Mouse (Mus musculus) liver, embryonic 14.5 days (tissue): Measurements from ENCODE around the gene Enah. TPM values are rescaled to one million over a fixed set of nuclear protein-coding genes. Genes with fewer than 3 reads are reported as not detected.

Experiments
- ATAC-seq: fragments of 200-750 bp; cut with Nextera tagmentation; 2 replicates; pipeline ENCODE4 v1.8.0; 2017; ENCODE audit warnings: moderate number of reproducible peaks, mild to moderate bottlenecking, moderate library complexity; ENCODE audit not compliant: insufficient read depth
- DNase-seq, 3 experiments: peaks; one replicate each; pipeline ENCODE4 v3.0.0-alpha.2; 2012 to 2013; ENCODE audit warnings: low read depth in 3 of 3, low spot score in 3 of 3
- H3K27ac ChIP-seq: fragments of 300-500 bp; sonication (generic); 2 replicates; pipeline ENCODE4 v1.5.1; 2014; ENCODE audit warnings: moderate library complexity, mild to moderate bottlenecking, control low read depth, inconsistent platforms
- H3K27me3 ChIP-seq: fragments of 300-500 bp; sonication (generic); 2 replicates; pipeline ENCODE4 v1.6.1; 2014; ENCODE audit warnings: mild to moderate bottlenecking, low read length, moderate library complexity; ENCODE audit not compliant: control insufficient read depth, insufficient read depth
- H3K36me3 ChIP-seq: fragments of 300-500 bp; sonication (generic); replicated peaks from 2 replicates; pipeline ENCODE4 v1.6.1; 2014; ENCODE audit warnings: low read depth; ENCODE audit not compliant: control insufficient read depth, insufficient read depth
- H3K4me1 ChIP-seq, 2 experiments: fragments of 200-500 bp in 1 of 2; fragments of 300-500 bp in 1 of 2; sonication (generic) in 1 of 2; replicated peaks; 2 replicates each; pipeline ENCODE4 v1.6.1; 2012 to 2014; ENCODE audit warnings: antibody characterized with exemption in 1 of 2, inconsistent platforms in 1 of 2, low read length in 1 of 2; ENCODE audit not compliant: control insufficient read depth in 2 of 2, insufficient read depth in 2 of 2
- H3K4me2 ChIP-seq: fragments of 300-500 bp; sonication (generic); 2 replicates; pipeline ENCODE4 v1.6.1; 2014; ENCODE audit warnings: low read depth, mild to moderate bottlenecking, control low read depth, moderate library complexity
- H3K4me3 ChIP-seq, 2 experiments: fragments of 200-500 bp in 1 of 2; fragments of 300-500 bp in 1 of 2; sonication (generic) in 1 of 2; 2 replicates each; pipeline ENCODE4 v1.5.1; 2012 to 2014; ENCODE audit warnings: low read depth in 2 of 2, low read length in 2 of 2, mild to moderate bottlenecking in 2 of 2, control low read depth in 1 of 2, inconsistent platforms in 1 of 2, moderate library complexity in 1 of 2; ENCODE audit not compliant: insufficient read depth in 1 of 2
- H3K9ac ChIP-seq: fragments of 300-500 bp; sonication (generic); replicated peaks from 2 replicates; pipeline ENCODE4 v1.6.1; 2014; ENCODE audit warnings: mild to moderate bottlenecking, control low read depth, moderate library complexity
- H3K9me3 ChIP-seq: fragments of 300-500 bp; sonication (generic); 2 replicates; pipeline ENCODE4 v1.6.1; 2016; ENCODE audit warnings: low read length, mixed read lengths; ENCODE audit not compliant: control insufficient read depth
- CTCF ChIP-seq: IDR thresholded peaks from 2 replicates; pipeline ENCODE4 v1.5.1; 2016; ENCODE audit warnings: antibody characterized with exemption, low read depth, control low read depth
- EP300 ChIP-seq: IDR thresholded peaks from 2 replicates; pipeline ENCODE4 v1.6.1; 2016; ENCODE audit warnings: antibody characterized with exemption, low read depth
- WGBS: fragments of 180-500 bp; shearing (Covaris S2); extraction: QIAGEN DNeasy Blood & Tissue Kit; methylation state at CpG from one replicate; pipeline ENCODE4 v1.1.7; 2014; ENCODE audit not compliant: insufficient replicate concordance; 5-methylcytosine and 5-hydroxymethylcytosine counted together
- polyA plus RNA-seq, 2 experiments: library from polyadenylated mRNA; depleted of rRNA in 1 of 2; stranded (reverse) in 1 of 2; unstranded in 1 of 2; fragments of >200 nt; fragmentation: Nextera tagmentation in 1 of 2; extraction: Ambion mirVana in 1 of 2; gene quantifications; 2 replicates each; pipeline versions ENCODE4 v1.2.1 to v1.2.3; 2012 to 2014

Enah gene
- polyA plus RNA-seq, 2 experiments, result 0.44 to 0.99 TPM

GRCm38 (mm10) chr1:181901706-181902373 is 118.0 kb downstream of the Enah start:
- no peak overlapping the region for H3K9ac ChIP-seq
- no peak overlapping the region for H3K4me3 ChIP-seq
- H3K27me3 ChIP-seq, result no peaks in the 10 kb centered on the region
- no peak for ATAC-seq
- WGBS, result 60% methylated on average over 11 of the region's 11 CpGs
- H3K9me3 ChIP-seq, result no peaks in the 10 kb centered on the region
- DNase-seq, result no peak
- H3K36me3 ChIP-seq, result no peaks in the 10 kb centered on the region
- TF ChIP-seq CTCF (no peak), EP300 (no peak)
- no peaks in the 10 kb centered on the region for H3K4me1 ChIP-seq
- no peak overlapping the region for H3K27ac ChIP-seq
- no peak overlapping the region for H3K4me2 ChIP-seq

- no peaks in the 10 kb centered on the region for H3K36me3 ChIP-seq
- no peak for DNase-seq
- H3K27ac ChIP-seq, result no peak overlapping the region
- no peak for TF ChIP-seq EP300
- no peak for TF ChIP-seq CTCF
- H3K4me2 ChIP-seq, result no peak overlapping the region
- H3K4me1 ChIP-seq, result no peaks in the 10 kb centered on the region
- no peak overlapping the region for H3K9ac ChIP-seq
- no peak overlapping the region for H3K4me3 ChIP-seq
- H3K9me3 ChIP-seq, result no peaks in the 10 kb centered on the region
- 54% methylated on average over 1 of the region's 1 CpGs for WGBS
- no peaks in the 10 kb centered on the region for H3K27me3 ChIP-seq
- ATAC-seq, result no peak
Observed at GRCm38 (mm10) chr1:181900846-181901245, 118.9 kb downstream of the Enah start.

- no peak overlapping the region for H3K4me2 ChIP-seq
- no peak overlapping the region for H3K27ac ChIP-seq
- no peak overlapping the region for H3K9ac ChIP-seq
- DNase-seq (no peak), ATAC-seq (no peak)
- TF ChIP-seq EP300 (no peak), CTCF (no peak)
- H3K4me3 ChIP-seq, result no peak overlapping the region
- WGBS, result 39% methylated on average over 1 of the region's 1 CpGs
- no peaks in the 10 kb centered on the region for H3K4me1 ChIP-seq
- no peaks in the 10 kb centered on the region for H3K9me3 ChIP-seq
- no peaks in the 10 kb centered on the region for H3K27me3 ChIP-seq
- H3K36me3 ChIP-seq, result no peaks in the 10 kb centered on the region
Observed at GRCm38 (mm10) chr1:181898961-181899360, 120.8 kb downstream of the Enah start.

GRCm38 (mm10) chr1:181896991-181897390 is 122.8 kb downstream of the Enah start:
- Histone ChIP-seq H3K4me1 (no peaks in the 10 kb centered on the region), H3K27me3 (no peaks in the 10 kb centered on the region), H3K4me2 (no peak overlapping the region), H3K36me3 (no peaks in the 10 kb centered on the region), H3K9ac (no peak overlapping the region), H3K27ac (no peak overlapping the region), H3K9me3 (no peaks in the 10 kb centered on the region), H3K4me3 (no peak overlapping the region)
- ATAC-seq (no peak), DNase-seq (no peak)
- WGBS, result 65% methylated on average over 10 of the region's 10 CpGs
- TF ChIP-seq CTCF, result no peak
- TF ChIP-seq EP300, result no peak

GRCm38 (mm10) chr1:181893721-181894120 is 126.1 kb downstream of the Enah start:
- Histone ChIP-seq H3K27ac (no peak overlapping the region), H3K9me3 (no peaks in the 10 kb centered on the region), H3K9ac (no peak overlapping the region), H3K4me3 (no peak overlapping the region), H3K4me1 (no peaks in the 10 kb centered on the region), H3K36me3 (no peaks in the 10 kb centered on the region), H3K27me3 (no peaks in the 10 kb centered on the region), H3K4me2 (no peak overlapping the region)
- no peak for ATAC-seq
- no peak for DNase-seq
- WGBS, result 64% methylated on average over 8 of the region's 8 CpGs
- no peak for TF ChIP-seq EP300
- TF ChIP-seq CTCF, result no peak
